Mouse (Mus musculus) forelimb bud, embryonic 11.5 days (tissue): Measurements from ENCODE around the gene Appbp2.
"Not testable (repeated sequence)": the region's sequence is repeated elsewhere in the genome, so short reads cannot be mapped to it uniquely, and the experiment has no call there.

Experiments
- DNase-seq: peaks from one replicate; pipeline ENCODE4 v3.0.0-alpha.2; 2012; ENCODE audit warnings: low read depth, low spot score

Gene Appbp2

GRCm38 (mm10) chr11:85163014-85163413 is 71.9 kb downstream of the Appbp2 start:
- not testable (repeated sequence) for DNase-seq

GRCm38 (mm10) chr11:85157301-85157700 is 77.6 kb downstream of the Appbp2 start:
- no peak for DNase-seq

GRCm38 (mm10) chr11:85152256-85152930 is 82.5 kb downstream of the Appbp2 start:
- no peak for DNase-seq

- DNase-seq: peak; percentile 94
These were observed 95.1 kb downstream of the Appbp2 start, which contains the start of gene Usp32 for GRCm38 (mm10) chr11:85139581-85140540. Gene Usp32 (minus strand): TSS chr11:85140161.

- DNase-seq: no peak
These were observed 96.0 kb downstream of the Appbp2 start for GRCm38 (mm10) chr11:85138776-85139474.
